Mouse (Mus musculus) mouse embryonic stem cell (cell line): ENCODE data around the gene Emc4.

ENCODE experiments used
- in situ Hi-C, 2 experiments: fragments of 300-500 bp; cut with MboI; formaldehyde crosslinking; loops; 1 replicate in 1 of 2; 3 replicates in 1 of 2; pipeline ENCODE4 v1.14.3; 2019 to 2020; ENCODE audit warnings: low sequenced_read_pairs in 2 of 2, low pct_unique_long_range_greater_than_20kb in 1 of 2, mixed read lengths in 1 of 2; ENCODE audit not compliant: unreplicated experiment in 1 of 2

Gene Emc4

GRCm38 (mm10) chr2:112367726-112368673, at the start of gene Emc4:
TSS of gene Emc4 (minus strand) at chr2:112368027.
- in situ Hi-C loops = no loop called here

GRCm38 (mm10) chr2:112407030-112407429, 39.2 kb upstream of the Emc4 start:
- in situ Hi-C loops = no loop called here

GRCm38 (mm10) chr2:112396649-112397048, 28.8 kb upstream of the Emc4 start:
- in situ Hi-C loops = no loop called here

GRCm38 (mm10) chr2:112393958-112394357, 26.1 kb upstream of the Emc4 start:
- in situ Hi-C loops = no loop called here

- in situ Hi-C loops = no loop called here
Measured at GRCm38 (mm10) chr2:112392689-112393088, 24.9 kb upstream of the Emc4 start.

GRCm38 (mm10) chr2:112391346-112392000, 23.6 kb upstream of the Emc4 start:
- in situ Hi-C loops = no loop called here

GRCm38 (mm10) chr2:112390843-112391242, 23.0 kb upstream of the Emc4 start:
- in situ Hi-C loops = no loop called here

GRCm38 (mm10) chr2:112381219-112381618, 13.4 kb upstream of the Emc4 start:
- in situ Hi-C loops = no loop called here

GRCm38 (mm10) chr2:112380131-112380530, 12.3 kb upstream of the Emc4 start:
- in situ Hi-C loops = no loop called here

GRCm38 (mm10) chr2:112378973-112379898, 11.4 kb upstream of the Emc4 start, which contains the start of gene Katnbl1:
TSS of gene Katnbl1 (plus strand) at chr2:112379211.
- in situ Hi-C loops = loop anchor here (10.0 kb wide), 2 partner anchors 106 to 116 kb away; partner anchors contain the start of genes Aven (in 1 of the 2) and Chrm5 (in 1 of the 2)

GRCm38 (mm10) chr2:112374610-112375009, 6.8 kb upstream of the Emc4 start:
- in situ Hi-C loops = loop anchor here (10.0 kb wide), 2 partner anchors 110 to 120 kb away; partner anchors contain the start of genes Aven (in 1 of the 2) and Chrm5 (in 1 of the 2)

- in situ Hi-C loops = loop anchor here (10.0 kb wide), 2 partner anchors 112 to 122 kb away; partner anchors contain the start of genes Aven (in 1 of the 2) and Chrm5 (in 1 of the 2)
Measured at GRCm38 (mm10) chr2:112373141-112373540, 5.3 kb upstream of the Emc4 start.

- in situ Hi-C loops = loop anchor here (10.0 kb wide), 2 partner anchors 115 to 125 kb away; partner anchors contain the start of genes Aven (in 1 of the 2) and Chrm5 (in 1 of the 2)
Measured at GRCm38 (mm10) chr2:112369941-112370340, 2.1 kb upstream of the Emc4 start.

GRCm38 (mm10) chr2:112367222-112367621, 605 bp downstream of the Emc4 start:
- in situ Hi-C loops = no loop called here

GRCm38 (mm10) chr2:112360781-112361169, 7.1 kb downstream of the Emc4 start:
- in situ Hi-C loops = no loop called here

- in situ Hi-C loops = no loop called here
Measured at GRCm38 (mm10) chr2:112360012-112360780, 7.6 kb downstream of the Emc4 start.

GRCm38 (mm10) chr2:112359611-112360010, 8.2 kb downstream of the Emc4 start:
- in situ Hi-C loops = no loop called here
